Mouse (Mus musculus) T-helper 2 cell (primary cell): Measurements from ENCODE around the gene St6gal1.

ENCODE experiments used
- in situ Hi-C: fragments of 300-600 bp; cut with MboI, MseI; formaldehyde crosslinking; loops from one replicate; pipeline ENCODE4 v1.15.1; 2025; ENCODE audit warnings: high pct_unique_total_duplicates

Gene St6gal1

GRCm38 (mm10) chr16:23324867-23325650 is 100.5 kb downstream of the St6gal1 start:
- in situ Hi-C loops: loop anchor here (25.0 kb wide), 1 partner anchor 463 kb away; the partner anchor contains the start of genes Dnajb11 and Tbccd1

- in situ Hi-C loops: no loop called here
Measured at GRCm38 (mm10) chr16:23326664-23327063, 102.1 kb downstream of the St6gal1 start.

DNA sequence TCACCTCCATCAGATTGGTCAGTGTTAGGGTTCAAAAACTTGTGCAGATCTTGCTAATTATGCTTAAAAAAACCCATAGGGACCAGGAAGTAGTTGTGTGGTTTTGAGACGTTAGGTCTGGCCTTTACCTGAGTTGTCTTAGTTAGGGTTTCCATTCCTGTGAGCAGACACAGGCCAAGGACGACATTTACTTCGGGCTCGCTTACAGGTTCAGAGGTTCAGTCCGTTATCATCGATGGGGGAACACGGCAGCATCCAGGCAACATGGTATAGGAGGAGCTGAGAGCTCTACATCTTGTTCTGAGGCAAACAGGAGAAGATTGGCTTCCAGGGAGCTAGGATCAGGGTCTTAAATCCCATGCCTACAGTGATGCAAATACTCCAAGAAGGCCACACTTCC is 102.7 kb downstream of the St6gal1 start:
- in situ Hi-C loops: no loop called here

- in situ Hi-C loops: no loop called here
Measured at GRCm38 (mm10) chr16:23328201-23328600, 103.7 kb downstream of the St6gal1 start.

GRCm38 (mm10) chr16:23332136-23332535 is 107.6 kb downstream of the St6gal1 start:
- in situ Hi-C loops: no loop called here

GRCm38 (mm10) chr16:23332686-23333085 is 108.1 kb downstream of the St6gal1 start:
- in situ Hi-C loops: no loop called here

- in situ Hi-C loops: no loop called here
Measured at GRCm38 (mm10) chr16:23333875-23334551, 109.5 kb downstream of the St6gal1 start.

DNA sequence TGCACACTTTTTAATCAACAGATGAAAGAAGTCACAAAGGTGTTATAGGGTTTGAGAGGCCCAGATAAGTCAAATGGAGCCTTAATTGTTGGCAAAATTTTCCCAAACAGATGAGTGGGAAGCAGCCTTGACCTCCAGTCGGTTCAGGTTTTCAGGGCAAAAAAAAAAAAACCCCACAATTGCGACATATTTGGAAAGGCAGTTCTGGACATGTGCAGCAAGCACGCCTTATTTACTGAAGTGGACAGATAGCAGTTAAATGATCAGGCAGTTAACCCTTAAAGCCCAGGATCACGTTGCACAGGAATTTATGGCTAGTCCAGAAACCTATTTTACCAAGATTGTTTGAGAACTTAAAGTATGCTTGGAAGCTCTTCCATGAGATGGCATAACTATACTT is 112.8 kb downstream of the St6gal1 start:
- in situ Hi-C loops: no loop called here

DNA sequence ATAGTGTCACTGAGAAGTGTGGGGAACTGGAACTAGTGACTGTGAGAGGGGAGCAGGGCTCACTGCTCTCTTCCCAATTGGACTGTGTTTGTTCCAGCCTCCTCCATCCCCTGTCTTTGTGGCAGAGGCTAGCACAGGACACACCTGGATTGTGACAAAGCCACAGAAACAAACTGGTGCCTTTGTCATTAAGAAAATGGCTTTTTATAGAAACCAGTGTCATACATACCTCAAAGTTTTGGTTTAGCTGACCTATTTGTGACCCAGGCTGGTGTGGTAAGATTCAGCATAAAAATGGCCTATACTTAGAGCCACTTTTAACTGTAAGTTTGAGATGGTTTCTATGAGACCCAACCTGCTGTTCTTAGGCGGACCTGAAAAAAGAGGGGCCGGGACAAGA is 116.7 kb downstream of the St6gal1 start:
- in situ Hi-C loops: no loop called here

DNA sequence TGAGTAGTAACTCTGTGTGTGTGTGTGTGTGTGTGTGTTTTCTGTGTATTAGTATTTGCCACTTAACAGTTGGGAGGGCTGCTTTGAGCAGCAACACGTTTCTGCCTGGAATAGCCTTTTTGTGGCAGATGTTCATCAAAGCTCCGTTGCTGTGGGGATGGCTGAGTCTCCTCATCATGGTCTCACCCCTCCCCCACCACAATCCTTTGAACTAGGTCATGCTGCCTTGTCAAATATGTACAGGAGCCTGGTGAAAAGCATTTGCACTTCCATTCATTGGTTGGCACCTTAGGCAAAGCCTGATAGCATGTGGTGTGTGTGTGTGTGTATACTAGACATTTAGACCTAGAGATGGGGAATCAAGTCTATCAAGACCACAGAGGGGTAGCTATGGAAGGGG is 126.3 kb downstream of the St6gal1 start:
- in situ Hi-C loops: no loop called here

DNA sequence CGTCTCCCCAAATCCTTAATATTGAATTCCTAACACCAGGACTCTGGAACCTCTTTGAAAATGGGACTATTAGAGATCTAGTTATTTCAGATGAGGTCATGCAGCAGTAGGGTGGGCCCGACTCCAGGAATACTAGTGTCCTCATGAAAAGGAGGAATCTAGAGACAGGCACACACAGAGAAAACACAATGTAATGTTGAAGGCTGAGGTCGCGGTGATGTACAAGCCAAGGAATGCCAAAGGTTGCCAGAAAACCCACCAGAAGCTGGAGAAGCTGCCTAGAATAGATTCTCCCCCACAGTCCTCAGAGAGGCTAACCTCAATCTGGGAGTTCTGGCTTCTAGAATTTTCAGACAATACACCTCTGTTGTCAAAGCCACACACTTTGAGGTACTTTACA is 136.5 kb downstream of the St6gal1 start:
- in situ Hi-C loops: no loop called here

GRCm38 (mm10) chr16:23361434-23361970 is 137.0 kb downstream of the St6gal1 start:
- in situ Hi-C loops: no loop called here

DNA sequence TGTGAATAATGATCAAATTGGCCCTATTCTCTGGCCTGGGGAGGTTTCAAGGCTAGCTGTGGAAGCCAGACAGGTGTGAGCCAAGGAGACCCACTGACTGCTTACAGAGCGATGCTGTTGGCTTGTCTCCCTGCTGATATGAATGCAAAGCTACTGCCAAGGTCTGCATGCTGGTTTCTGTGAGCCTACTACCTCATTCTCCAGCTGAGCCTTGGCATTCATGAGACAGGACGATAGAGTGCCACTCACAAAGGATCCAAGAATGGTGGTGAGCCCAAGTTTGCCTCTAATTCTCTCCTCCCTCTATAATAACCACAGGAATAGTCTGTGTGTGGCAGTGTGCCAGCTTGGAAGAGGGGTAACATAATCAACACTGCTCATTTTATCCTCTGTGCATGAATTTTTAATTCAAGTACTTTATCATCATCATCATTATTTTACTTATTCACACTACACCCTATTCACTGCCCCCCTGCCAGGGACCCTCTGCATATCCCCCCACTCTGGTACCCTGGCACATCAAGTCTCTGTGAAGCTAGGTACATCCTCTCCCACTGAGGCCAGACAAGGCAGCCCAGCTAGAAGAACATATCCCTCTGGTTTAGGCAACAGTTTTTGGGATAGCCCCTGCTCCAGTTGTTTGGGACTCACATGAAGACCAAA is 139.9 kb downstream of the St6gal1 start:
- in situ Hi-C loops: no loop called here

GRCm38 (mm10) chr16:23369124-23369523 is 144.6 kb downstream of the St6gal1 start:
- in situ Hi-C loops: no loop called here

- in situ Hi-C loops: no loop called here
Measured at GRCm38 (mm10) chr16:23370724-23371123, 146.2 kb downstream of the St6gal1 start.

DNA sequence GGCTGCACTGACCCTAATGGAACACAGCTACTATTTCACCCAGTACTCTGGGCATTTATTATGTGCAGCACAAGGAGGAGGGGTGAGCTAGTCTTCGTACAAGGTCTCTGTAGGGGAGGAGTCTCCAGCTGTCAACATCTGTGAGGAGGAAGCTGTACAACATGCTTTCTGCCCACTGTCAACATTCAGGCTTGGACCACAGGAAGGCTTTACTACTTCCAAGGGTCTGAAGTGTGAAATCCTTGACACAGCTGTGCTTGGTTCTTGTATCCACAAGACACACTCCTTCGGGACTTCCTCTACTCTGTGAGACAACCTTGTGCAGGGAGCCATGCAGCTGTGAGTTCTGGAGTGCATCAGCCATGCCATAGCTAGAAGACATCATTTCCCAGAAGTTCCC is 147.8 kb downstream of the St6gal1 start:
- in situ Hi-C loops: no loop called here

GRCm38 (mm10) chr16:23374068-23374467 is 149.5 kb downstream of the St6gal1 start:
- in situ Hi-C loops: no loop called here

- in situ Hi-C loops: no loop called here
Measured at GRCm38 (mm10) chr16:23374938-23375337, 150.4 kb downstream of the St6gal1 start.

GRCm38 (mm10) chr16:23376189-23376588 is 151.6 kb downstream of the St6gal1 start:
- in situ Hi-C loops: no loop called here

DNA sequence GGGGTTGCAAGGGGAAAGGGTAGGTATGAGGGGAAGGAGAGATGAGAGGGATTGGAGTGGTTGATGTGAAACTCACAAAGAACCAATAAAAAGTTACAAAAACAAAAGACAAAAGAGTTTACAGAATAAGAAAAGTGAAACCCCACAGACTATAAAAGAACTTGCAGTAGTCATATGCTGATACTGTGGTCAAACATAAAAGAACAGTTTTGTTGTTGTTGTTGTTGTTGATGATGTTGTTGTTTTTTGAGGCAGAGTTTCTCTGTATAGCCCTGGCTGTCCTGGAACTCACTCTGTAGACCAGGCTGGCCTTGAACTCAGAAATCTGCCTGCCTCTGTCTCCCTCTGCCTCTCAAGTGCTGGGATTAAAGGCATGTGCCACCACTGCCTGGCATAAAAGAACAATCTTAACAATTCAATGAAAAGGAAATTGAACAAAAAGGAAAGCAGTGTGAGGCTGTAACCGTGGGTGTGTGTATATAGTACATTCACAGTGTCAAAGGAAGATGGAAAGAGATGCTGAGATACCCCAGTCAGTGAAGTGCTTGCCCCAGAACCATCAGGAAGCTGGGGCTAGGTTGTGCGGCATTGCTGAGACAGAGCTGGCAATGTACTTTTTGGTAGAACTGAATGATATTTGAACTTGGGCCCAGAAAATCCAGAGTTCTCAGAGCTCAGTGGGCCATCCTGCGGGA is 155.1 kb downstream of the St6gal1 start:
- in situ Hi-C loops: no loop called here

DNA sequence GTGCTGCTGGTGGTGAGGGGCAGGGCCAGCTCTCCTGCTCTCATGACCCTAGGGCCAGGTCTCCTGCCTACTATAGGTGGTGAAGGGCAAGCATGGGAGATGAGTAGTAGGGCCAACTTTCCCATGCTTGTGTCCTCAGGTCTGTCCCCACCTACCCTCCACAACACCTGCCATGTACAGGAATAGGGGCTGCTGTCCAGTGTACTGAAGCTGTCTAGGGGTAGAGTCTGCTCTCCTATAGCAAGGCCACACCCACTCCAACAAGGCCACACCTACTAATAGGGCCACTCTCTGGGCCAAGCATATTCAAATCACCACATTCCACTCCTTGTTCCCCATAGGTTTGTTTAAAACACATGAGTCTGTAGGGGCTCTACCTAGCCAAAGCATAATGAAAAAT is 159.8 kb downstream of the St6gal1 start:
- in situ Hi-C loops: no loop called here

GRCm38 (mm10) chr16:23397931-23398330 is 173.4 kb downstream of the St6gal1 start:
- in situ Hi-C loops: no loop called here
